Mouse (Mus musculus): ENCODE results near the gene Sv2b. TPM values are rescaled to one million over a fixed set of nuclear protein-coding genes. Genes with fewer than 3 reads are reported as not detected.
"Not testable (repeated sequence)": the region's sequence is repeated elsewhere in the genome, so short reads cannot be mapped to it uniquely, and the experiment has no call there.

Gene Sv2b
- total RNA-seq (2021), result 100 to 1,000 TPM; 289 to 309 TPM
- long read RNA-seq, experiment 1, full-length matches to known transcripts, result 196 of 251 reads
- long read RNA-seq, experiment 1, partial matches to known transcripts, result 18 of 251 reads
- long read RNA-seq, experiment 1, other reads (novel, unspliced or antisense), result 37 of 251 reads
- long read RNA-seq, experiment 2, full-length matches to known transcripts, result 245 of 328 reads
- long read RNA-seq, experiment 2, partial matches to known transcripts, result 40 of 328 reads
- long read RNA-seq, experiment 2, other reads (novel, unspliced or antisense), result 43 of 328 reads

DNA sequence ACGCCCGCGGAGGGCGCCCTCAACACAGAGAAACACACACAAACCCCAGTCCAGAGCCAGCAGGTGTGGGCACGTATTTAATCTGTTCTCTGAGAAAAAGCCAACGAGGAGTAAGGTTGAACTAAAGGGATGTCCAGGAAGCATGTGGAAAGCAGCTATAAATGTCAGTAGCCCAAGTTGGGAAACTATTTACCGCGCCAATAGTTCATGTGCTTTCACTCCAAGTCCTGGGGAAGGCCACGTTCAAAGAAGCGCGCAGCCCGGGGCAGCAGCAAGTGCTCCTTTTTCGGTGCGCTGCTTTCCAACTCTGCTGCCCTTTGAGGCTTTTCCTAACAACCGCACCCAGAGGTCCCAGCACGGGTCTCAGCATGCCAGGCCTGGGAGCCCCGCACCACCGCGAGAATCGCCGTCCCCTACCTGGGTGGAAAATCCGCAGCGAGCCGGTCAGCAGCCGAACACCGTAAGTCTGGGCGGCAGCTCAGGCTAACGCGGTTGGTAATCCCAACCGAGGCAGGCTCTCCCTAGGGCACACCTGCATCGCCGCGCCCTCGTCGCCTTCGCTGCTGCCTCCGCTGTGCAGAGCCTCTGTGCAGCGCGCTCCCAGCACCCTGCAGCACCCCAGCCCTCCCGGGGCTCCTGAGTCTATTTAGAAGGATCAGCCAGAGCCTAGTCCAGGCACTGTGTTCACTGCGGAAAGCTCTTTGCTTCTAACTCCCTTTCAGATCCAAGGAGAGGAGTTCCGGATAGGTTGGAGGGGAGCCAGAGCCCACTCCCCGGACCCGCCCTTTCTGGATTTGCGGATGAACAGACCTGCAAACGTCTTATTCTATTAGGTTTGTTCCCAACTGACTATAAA lies at the start of gene Sv2b:
TSS of gene Sv2b (minus strand) at position 806 of the 856 bp plus-strand sequence.
- Histone ChIP-seq H3K27ac (peak within 1 kb of the TSS; percentile 88), H3K4me3 (peak within 1 kb of the TSS; percentile 54)
- TF ChIP-seq CTCF (conservative IDR thresholded peaks at IDR 0.05), result no peak
- DNase-seq (ENCODE audit: low spot score in 2 of 2), result no peak

DNA sequence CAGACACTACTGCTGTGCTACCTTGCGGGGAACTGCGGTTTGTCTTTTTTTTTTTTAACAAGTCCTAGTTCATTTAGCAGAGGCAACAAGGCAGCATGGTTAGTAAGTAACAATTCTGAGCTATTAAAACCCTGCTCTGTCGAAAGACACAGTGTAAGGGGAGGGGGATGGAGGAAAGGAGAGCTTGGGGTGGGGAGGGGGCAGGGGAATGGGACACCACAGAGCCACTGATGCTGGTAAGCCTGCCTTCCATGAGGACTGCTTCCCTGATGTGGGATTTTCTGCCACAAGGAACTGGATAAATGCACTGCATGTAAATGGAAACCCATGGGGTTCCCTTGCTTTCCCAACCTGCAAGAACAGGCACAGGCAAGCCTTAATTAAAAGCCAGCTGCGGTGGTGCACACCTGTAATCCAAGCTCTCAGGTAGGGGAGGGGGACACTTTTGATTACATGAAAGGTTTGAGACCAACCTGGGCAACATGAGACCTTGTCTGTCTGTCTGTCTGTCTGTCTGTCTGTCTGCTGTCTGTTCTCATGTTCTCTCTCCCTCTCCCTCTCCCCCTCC lies 49.3 kb upstream of the Sv2b start:
- H3K27ac ChIP-seq, result no peak overlapping the region
- TF ChIP-seq CTCF (conservative IDR thresholded peaks at IDR 0.05), result no peak

DNA sequence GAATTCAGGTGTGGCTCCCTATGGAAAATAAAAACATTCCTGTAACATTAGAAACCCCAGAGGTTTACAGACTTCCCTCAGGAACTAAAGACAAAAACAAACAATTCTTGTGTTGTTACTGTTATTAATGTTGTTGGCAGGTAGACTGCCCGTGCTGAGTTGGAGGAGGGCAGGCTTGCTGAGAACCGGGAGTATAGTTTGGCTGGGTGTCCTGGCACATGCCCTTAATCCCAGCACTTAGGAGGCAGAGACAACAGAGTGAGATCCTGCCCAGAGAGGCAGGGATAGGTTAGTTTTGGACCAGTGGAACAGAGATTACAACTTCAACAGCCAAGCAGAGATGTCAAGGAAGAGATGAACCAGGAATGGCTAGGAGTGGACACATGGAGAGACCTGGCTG lies 46.5 kb upstream of the Sv2b start:
- no peak for TF ChIP-seq CTCF (conservative IDR thresholded peaks at IDR 0.05)
- no peak for DNase-seq (ENCODE audit: low spot score in 2 of 2)
- no peak overlapping the region for H3K4me3 ChIP-seq

More for the DNA sequence above, 49.3 kb upstream of the Sv2b start:
- no peak overlapping the region for H3K4me3 ChIP-seq
- no peak for DNase-seq (ENCODE audit: low spot score in 2 of 2)

DNA sequence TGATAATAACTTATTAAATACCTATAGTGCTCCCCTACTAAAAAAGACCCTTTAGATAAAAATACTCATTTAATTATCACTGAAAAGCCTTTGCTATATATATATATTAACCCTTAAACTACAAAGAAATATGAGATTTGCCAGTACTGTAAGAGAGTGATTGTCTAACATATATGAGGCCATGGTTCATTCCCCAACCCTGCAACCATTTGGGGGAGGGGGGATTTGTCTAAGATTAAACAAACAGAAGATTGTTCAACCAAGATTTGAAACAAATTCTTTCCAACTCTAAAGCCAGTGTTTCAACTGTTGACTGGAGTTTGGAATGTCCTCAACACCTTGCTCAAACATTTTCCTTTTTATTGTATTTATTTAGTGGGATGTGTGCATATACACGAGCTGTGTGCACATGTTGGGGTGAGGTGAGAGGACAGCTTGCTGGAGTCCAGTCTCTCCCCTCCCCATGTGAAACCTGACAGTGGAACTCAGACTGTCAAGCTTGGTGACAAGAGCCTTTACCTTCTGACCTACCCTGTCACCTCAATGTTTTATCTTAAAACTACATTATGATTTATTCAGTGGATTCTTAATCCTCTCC lies 43.8 kb upstream of the Sv2b start:
- DNase-seq (ENCODE audit: low spot score in 2 of 2), result no peak
- TF ChIP-seq CTCF (conservative IDR thresholded peaks at IDR 0.05), result no peak
- H3K4me3 ChIP-seq, result no peak overlapping the region

More for the DNA sequence above, 46.5 kb upstream of the Sv2b start:
- no peak overlapping the region for H3K27ac ChIP-seq

DNA sequence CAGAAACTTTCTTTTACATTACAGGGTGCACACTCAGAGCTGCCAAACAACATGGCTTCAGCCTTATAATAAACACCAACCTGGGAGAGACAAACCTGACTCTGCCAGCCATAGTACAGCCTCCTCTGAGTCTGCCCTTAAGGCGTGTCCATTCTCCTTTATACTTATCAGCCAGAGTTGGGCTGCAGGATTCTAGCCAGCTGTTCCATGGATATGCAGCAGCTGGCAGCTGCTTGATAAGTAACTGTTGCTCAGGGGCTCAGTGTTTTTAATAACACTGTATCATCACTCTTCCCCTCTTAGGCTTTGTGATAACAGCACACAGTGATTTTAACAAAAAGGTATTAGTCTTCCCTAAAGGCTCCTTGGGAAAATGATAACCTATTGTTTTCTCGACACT lies 41.1 kb upstream of the Sv2b start:
- Histone ChIP-seq H3K27ac (no peak overlapping the region), H3K4me3 (no peak overlapping the region)
- DNase-seq (ENCODE audit: low spot score in 2 of 2), result no peak
- TF ChIP-seq CTCF (conservative IDR thresholded peaks at IDR 0.05), result no peak

More for the DNA sequence above, 43.8 kb upstream of the Sv2b start:
- no peak overlapping the region for H3K27ac ChIP-seq

DNA sequence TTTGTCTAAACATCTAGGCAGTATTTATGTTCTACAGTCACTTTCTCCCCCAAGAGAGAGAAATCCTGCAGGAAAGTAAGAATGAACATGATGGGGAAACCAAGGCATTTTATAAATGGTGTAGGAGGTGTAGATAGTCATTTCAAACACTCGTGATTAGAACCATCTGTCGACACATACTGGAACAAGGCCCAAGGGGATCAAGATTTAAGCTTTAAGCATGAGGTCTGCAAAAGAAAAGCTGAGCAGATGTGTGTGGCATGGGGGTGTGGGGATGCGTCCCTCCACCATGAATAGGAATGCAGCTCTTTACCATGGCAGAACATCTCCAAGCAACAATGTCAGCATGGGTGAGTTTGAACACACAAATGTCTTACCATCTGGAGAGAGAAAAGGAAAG lies 23.2 kb upstream of the Sv2b start:
- Histone ChIP-seq H3K27ac (no peak overlapping the region), H3K4me3 (no peak overlapping the region)
- no peak for TF ChIP-seq CTCF (conservative IDR thresholded peaks at IDR 0.05)
- DNase-seq (ENCODE audit: low spot score in 2 of 2), result peak in 1 of 2 experiments; percentile 40

DNA sequence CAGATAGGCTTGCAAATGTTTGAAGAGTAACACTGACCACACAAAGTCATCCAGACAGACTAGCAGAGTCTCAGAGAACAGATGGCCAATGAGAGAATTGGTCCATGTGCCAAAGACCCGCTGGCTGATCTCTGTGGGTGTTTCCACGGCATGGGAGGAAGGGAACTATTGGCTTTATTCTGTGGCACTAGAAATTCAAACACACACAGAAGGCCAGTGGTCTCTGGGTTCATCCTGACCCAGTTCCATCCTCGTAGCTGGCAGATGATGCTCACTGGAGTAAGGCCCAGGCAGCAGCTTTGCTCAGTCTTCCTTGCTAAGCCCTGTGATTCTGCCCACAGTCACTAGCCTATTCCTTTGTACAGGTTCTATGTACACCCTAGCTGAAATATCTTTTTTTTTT lies 20.7 kb upstream of the Sv2b start:
- Histone ChIP-seq H3K4me3 (no peak overlapping the region), H3K27ac (no peak overlapping the region)
- no peak for TF ChIP-seq CTCF (conservative IDR thresholded peaks at IDR 0.05)
- DNase-seq (ENCODE audit: low spot score in 2 of 2), result no peak

DNA sequence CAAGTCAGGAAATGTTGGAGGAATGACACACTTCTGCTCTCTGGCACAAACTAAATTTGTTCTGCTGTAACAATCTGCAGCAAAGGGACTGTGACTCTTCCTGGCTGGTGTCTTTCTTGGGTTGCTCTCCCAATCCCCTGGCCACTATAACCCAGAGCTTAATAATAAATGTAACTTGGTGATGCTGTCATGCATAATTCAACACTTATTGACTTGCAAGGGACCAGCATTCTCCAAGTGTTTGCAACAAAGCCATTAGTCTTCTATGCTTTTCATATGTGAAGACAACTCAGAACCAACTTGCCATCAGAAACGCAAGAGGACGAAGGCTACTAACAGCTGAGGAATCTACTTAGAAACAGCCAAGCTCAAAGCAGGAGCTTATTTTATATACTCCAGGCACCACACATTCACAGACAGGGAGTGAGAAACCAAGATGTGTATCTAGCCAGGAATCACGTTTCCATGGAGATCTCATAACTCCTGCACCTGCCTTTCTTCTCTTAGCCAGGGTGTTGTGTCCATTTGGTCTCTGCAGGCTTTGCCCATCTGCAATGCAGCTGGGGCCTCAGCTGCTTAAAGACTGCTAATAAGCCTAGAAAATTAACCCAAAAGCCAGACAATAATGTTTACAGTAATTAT lies 19.8 kb upstream of the Sv2b start:
- H3K27ac ChIP-seq, result no peak overlapping the region
- no peak overlapping the region for H3K4me3 ChIP-seq
- TF ChIP-seq CTCF (conservative IDR thresholded peaks at IDR 0.05), result no peak
- DNase-seq (ENCODE audit: low spot score in 2 of 2), result peak in 1 of 2 experiments; percentile 30

DNA sequence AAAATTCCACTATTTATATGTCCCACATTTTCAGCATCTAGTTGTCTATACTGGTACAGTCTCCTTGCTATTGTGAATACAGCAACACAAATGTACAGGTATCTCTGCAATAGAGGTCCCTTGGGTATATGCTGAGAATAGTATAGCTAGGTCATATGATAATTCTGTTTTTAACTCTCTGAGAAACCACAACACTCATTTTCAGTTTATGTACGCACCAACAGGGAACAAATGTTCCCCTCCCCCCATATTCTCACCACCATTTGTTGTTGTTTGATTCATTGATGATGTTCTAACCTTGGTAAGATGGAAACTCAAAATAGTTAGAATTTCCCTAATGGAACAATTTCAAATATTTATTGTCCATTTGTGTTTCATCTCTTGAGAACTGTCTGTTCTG lies 16.2 kb upstream of the Sv2b start:
- H3K27ac ChIP-seq, result no peak overlapping the region
- no peak for DNase-seq (ENCODE audit: low spot score in 2 of 2)
- TF ChIP-seq CTCF (conservative IDR thresholded peaks at IDR 0.05), result no peak
- H3K4me3 ChIP-seq, result no peak overlapping the region

DNA sequence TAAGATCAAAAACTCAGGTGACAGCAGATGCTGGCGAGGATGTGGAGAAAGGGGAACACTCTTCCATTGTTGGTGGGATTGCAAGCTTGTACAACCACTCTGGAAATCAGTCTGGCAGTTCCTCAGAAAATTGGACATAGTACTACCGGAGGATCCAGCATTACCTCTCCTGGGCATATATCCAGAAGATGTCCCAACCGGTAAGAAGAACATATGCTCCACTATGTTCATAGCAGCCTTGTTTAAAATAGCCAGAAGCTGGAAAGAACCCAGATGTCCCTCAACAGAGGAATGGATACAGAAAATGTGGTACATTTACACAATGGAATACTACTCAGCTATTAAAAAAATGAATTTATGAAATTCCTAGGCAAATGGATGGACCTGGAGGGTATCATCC lies 13.7 kb upstream of the Sv2b start:
- not testable (repeated sequence) for H3K4me3 ChIP-seq; H3K27ac ChIP-seq; DNase-seq (ENCODE audit: low spot score in 2 of 2)

DNA sequence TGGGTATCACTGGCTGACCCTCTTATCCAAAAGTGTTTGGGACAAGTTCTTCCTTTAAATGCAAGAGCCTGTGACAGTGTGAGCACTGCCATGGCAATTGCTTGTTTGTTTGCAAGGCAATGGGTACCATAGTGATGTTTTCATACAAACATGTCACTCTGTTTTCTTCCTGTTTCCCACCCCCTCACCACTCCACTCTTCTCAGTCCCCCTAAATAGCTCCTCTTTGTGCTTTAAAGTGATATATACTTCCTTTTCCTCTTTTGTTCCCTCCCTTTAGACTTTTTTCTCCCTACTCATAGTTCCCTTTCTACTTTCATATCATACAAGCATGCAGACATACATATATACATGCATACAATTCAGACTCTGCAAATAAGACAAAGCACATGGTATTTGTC lies 10.9 kb upstream of the Sv2b start:
- Histone ChIP-seq H3K4me3 (no peak overlapping the region), H3K27ac (no peak overlapping the region)
- no peak for TF ChIP-seq CTCF (conservative IDR thresholded peaks at IDR 0.05)
- DNase-seq (ENCODE audit: low spot score in 2 of 2), result no peak

DNA sequence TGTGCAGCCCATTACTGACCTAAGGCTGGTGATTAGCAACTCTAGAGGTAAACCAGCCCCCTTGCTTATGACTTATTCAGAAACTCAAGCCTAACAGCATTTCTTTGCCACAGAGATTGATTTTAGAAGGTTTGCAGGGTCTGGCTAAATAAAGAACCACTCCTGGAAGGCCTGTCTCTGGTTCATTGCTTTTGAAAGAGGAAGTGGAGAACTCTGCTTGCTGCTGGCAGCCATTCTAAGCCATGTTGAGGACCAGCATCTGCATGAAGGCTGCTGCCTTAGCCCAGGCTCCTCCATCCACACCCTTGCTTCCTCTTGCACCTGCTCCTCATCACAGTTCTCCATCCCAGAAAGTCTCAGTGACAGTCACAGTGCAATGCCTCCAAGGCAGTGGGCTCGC lies 9.3 kb upstream of the Sv2b start:
- H3K4me3 ChIP-seq, result no peak overlapping the region
- no peak overlapping the region for H3K27ac ChIP-seq
- DNase-seq (ENCODE audit: low spot score in 2 of 2), result no peak
- no peak for TF ChIP-seq CTCF (conservative IDR thresholded peaks at IDR 0.05)

DNA sequence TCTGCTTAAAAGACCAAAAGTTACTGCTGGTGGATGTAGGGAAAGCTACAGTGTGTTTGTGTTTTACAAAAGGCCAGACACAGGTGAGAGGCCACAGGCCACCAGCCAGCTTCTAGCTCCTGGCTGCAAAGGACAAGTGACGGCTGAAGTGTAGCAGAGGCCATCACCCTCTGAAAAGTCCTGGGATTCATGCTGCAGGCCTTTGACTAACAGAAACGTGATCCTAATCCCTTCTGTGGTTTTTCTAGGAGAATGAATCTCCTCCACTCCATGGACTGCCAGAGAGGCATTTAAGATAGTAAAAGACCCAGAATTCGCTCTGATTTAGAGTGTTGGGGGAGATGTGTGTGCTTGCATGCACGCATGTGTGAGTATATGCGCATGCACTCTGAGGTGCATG lies 5.8 kb upstream of the Sv2b start:
- Histone ChIP-seq H3K27ac (no peak overlapping the region), H3K4me3 (no peak overlapping the region)
- TF ChIP-seq CTCF (conservative IDR thresholded peaks at IDR 0.05), result no peak
- no peak for DNase-seq (ENCODE audit: low spot score in 2 of 2)
